Mouse (Mus musculus) MEL (cell line): ENCODE measurements around the gene Atp8b4. TPM values are rescaled to one million over a fixed set of nuclear protein-coding genes. Genes with fewer than 3 reads are reported as not detected.
A peak's percentile ranks its signal among the peaks of the same experiment; 100 is the strongest.

Source experiments
- DNase-seq: peaks from one replicate; pipeline ENCODE4 v3.0.0; 2011; ENCODE audit warnings: low read depth, low spot score
- H3K27ac ChIP-seq: 2 replicates; pipeline ENCODE4 v1.5.1; 2012; ENCODE audit warnings: low read depth, mild to moderate bottlenecking, control low read depth, low read length, moderate library complexity; ENCODE audit not compliant: control insufficient read depth
- H3K27me3 ChIP-seq, 2 experiments: fragments of 150-350 bp in 1 of 2; sonication (generic) in 1 of 2; 2 replicates each; pipeline ENCODE4 v1.6.1; 2012; ENCODE audit warnings: low read length in 2 of 2, mild to moderate bottlenecking in 2 of 2, improper control_type of control experiment in 1 of 2, moderate library complexity in 1 of 2; ENCODE audit not compliant: insufficient read depth in 2 of 2, control insufficient read depth in 1 of 2
- H3K36me3 ChIP-seq, 2 experiments: 2 replicates each; pipeline ENCODE4 v1.6.1; 2012 to 2014; ENCODE audit warnings: low read length in 2 of 2, improper control_type of control experiment in 1 of 2, inconsistent platforms in 1 of 2, mild to moderate bottlenecking in 1 of 2; ENCODE audit not compliant: insufficient read depth in 2 of 2, control insufficient read depth in 1 of 2
- H3K4me1 ChIP-seq, 2 experiments: fragments of 150-350 bp in 1 of 2; sonication (generic) in 1 of 2; 2 replicates each; pipeline ENCODE4 v1.6.1; 2012; ENCODE audit warnings: low read length in 2 of 2, improper control_type of control experiment in 1 of 2, mild to moderate bottlenecking in 1 of 2; ENCODE audit not compliant: insufficient read depth in 2 of 2, control insufficient read depth in 1 of 2
- H3K4me3 ChIP-seq, 2 experiments: fragments of 150-350 bp in 1 of 2; sonication (generic) in 1 of 2; 2 replicates each; pipeline ENCODE4 v1.5.1; 2012; ENCODE audit warnings: low read depth in 2 of 2, low read length in 2 of 2, mild to moderate bottlenecking in 2 of 2, moderate library complexity in 2 of 2, control low read depth in 1 of 2, improper control_type of control experiment in 1 of 2; ENCODE audit not compliant: control insufficient read depth in 1 of 2, insufficient read depth in 1 of 2
- H3K79me2 ChIP-seq: 2 replicates; pipeline ENCODE4 v1.6.1; 2012; ENCODE audit warnings: mild to moderate bottlenecking, low read length, moderate library complexity; ENCODE audit not compliant: control insufficient read depth, poor library complexity, insufficient read depth
- H3K9ac ChIP-seq: 2 replicates; pipeline ENCODE4 v1.6.1; 2012; ENCODE audit warnings: low read depth, mild to moderate bottlenecking, control low read depth, low read length, moderate library complexity; ENCODE audit not compliant: control insufficient read depth, poor library complexity, severe bottlenecking
- H3K9me3 ChIP-seq: fragments of 150-350 bp; sonication (generic); replicated peaks from 2 replicates; pipeline ENCODE4 v1.6.1; 2012; ENCODE audit warnings: mild to moderate bottlenecking, low read length, improper control_type of control experiment, moderate library complexity; ENCODE audit not compliant: insufficient read depth
- CHD2 ChIP-seq: IDR thresholded peaks from 2 replicates; pipeline ENCODE4 v1.6.1; 2011; ENCODE audit warnings: low read length, improper control_type of control experiment
- EP300 ChIP-seq, 2 experiments: IDR thresholded peaks; 2 replicates each; pipeline ENCODE4 v1.6.1; 2011; ENCODE audit warnings: improper control_type of control experiment in 2 of 2, low read length in 2 of 2, low read depth in 1 of 2, mild to moderate bottlenecking in 1 of 2
- GATA1 ChIP-seq: IDR thresholded peaks from 2 replicates; pipeline ENCODE4 v1.6.1; 2011; ENCODE audit warnings: low read depth, low read length, improper control_type of control experiment
- HCFC1 ChIP-seq: IDR thresholded peaks from 2 replicates; pipeline ENCODE4 v1.6.1; 2012; ENCODE audit warnings: low read depth, mild to moderate bottlenecking, inconsistent platforms, low read length, improper control_type of control experiment, moderate library complexity
- JUND ChIP-seq: IDR thresholded peaks from 2 replicates; pipeline ENCODE4 v1.6.1; 2011; ENCODE audit warnings: low read depth, mild to moderate bottlenecking, improper control_type of control experiment, low read length
- MAFK ChIP-seq: IDR thresholded peaks from 2 replicates; pipeline ENCODE4 v1.6.1; 2011; ENCODE audit warnings: low read depth, mild to moderate bottlenecking, low read length, improper control_type of control experiment, borderline replicate concordance
- MAX ChIP-seq: IDR thresholded peaks from 2 replicates; pipeline ENCODE4 v1.6.1; 2011; ENCODE audit warnings: low read length, improper control_type of control experiment
- MAZ ChIP-seq: IDR thresholded peaks from 2 replicates; pipeline ENCODE4 v1.6.1; 2012; ENCODE audit warnings: low read depth, mild to moderate bottlenecking, inconsistent platforms, low read length, improper control_type of control experiment
- MEF2A ChIP-seq: IDR thresholded peaks from 2 replicates; pipeline ENCODE4 v1.6.1; 2014; ENCODE audit warnings: low read depth, mild to moderate bottlenecking, inconsistent platforms, low read length, improper control_type of control experiment; ENCODE audit not compliant: poor library complexity, insufficient replicate concordance, severe bottlenecking; ENCODE audit errors: extremely low read depth
- MYB ChIP-seq: IDR thresholded peaks from 2 replicates; pipeline ENCODE4 v1.6.1; 2011; ENCODE audit warnings: mild to moderate bottlenecking, low read depth, low read length, improper control_type of control experiment
- MYC ChIP-seq: IDR thresholded peaks from 2 replicates; pipeline ENCODE4 v1.6.1; 2011; ENCODE audit warnings: low read depth, mild to moderate bottlenecking, low read length, improper control_type of control experiment, moderate library complexity
- POLR2AphosphoS2 ChIP-seq: IDR thresholded peaks from 2 replicates; pipeline ENCODE4 v1.6.1; 2011; ENCODE audit warnings: low read length, improper control_type of control experiment
- POLR2AphosphoS5 ChIP-seq: IDR thresholded peaks from 2 replicates; pipeline ENCODE4 v1.6.1; 2012; ENCODE audit warnings: low read depth, borderline replicate concordance, mild to moderate bottlenecking, inconsistent platforms, low read length, moderate library complexity, mixed read lengths
- RAD21 ChIP-seq: IDR thresholded peaks from 2 replicates; pipeline ENCODE4 v1.6.1; 2011; ENCODE audit warnings: mild to moderate bottlenecking, low read depth, low read length, improper control_type of control experiment
- SIN3A ChIP-seq: IDR thresholded peaks from 2 replicates; pipeline ENCODE4 v1.6.1; 2012; ENCODE audit warnings: low read length, improper control_type of control experiment, inconsistent platforms
- SMC3 ChIP-seq: IDR thresholded peaks from 2 replicates; pipeline ENCODE4 v1.6.1; 2011; ENCODE audit warnings: low read depth, low read length, improper control_type of control experiment
- UBTF ChIP-seq: IDR thresholded peaks from 2 replicates; pipeline ENCODE4 v1.6.1; 2012; ENCODE audit warnings: low read depth, mild to moderate bottlenecking, inconsistent platforms, low read length, improper control_type of control experiment, moderate library complexity, borderline replicate concordance; ENCODE audit not compliant: insufficient read depth
- USF1 ChIP-seq: IDR thresholded peaks from 2 replicates; pipeline ENCODE4 v1.6.1; 2014; ENCODE audit warnings: low read depth, mild to moderate bottlenecking, inconsistent platforms, low read length, improper control_type of control experiment, moderate library complexity
- ZC3H11A ChIP-seq: IDR thresholded peaks from 2 replicates; pipeline ENCODE4 v1.6.1; 2012; ENCODE audit warnings: low read depth, mild to moderate bottlenecking, inconsistent platforms, low read length, improper control_type of control experiment
- ZNF384 ChIP-seq: IDR thresholded peaks from 2 replicates; pipeline ENCODE4 v1.6.1; 2012; ENCODE audit warnings: low read depth, mild to moderate bottlenecking, inconsistent platforms, low read length, improper control_type of control experiment
- polyA plus RNA-seq, 2 experiments: library from polyadenylated mRNA; stranded (reverse) in 1 of 2; unstranded in 1 of 2; fragments of >175 nt in 1 of 2; fragments of >200 nt in 1 of 2; gene quantifications; 2 replicates each; pipeline versions ENCODE4 v1.2.1 to v1.2.4; 2012; ENCODE audit warnings: low replicate concordance in 2 of 2, low read depth in 1 of 2; ENCODE audit not compliant: insufficient read length in 2 of 2, insufficient read depth in 1 of 2, missing spikeins in 1 of 2
- total RNA-seq: library from RNA; depleted of rRNA; stranded (reverse); fragments of 300-350 nt; gene quantifications from 2 replicates; pipeline ENCODE4 v1.2.3, GENCODE M21; 2012

Gene Atp8b4
- total and polyA plus RNA-seq, 3 experiments, result not detected

DNA sequence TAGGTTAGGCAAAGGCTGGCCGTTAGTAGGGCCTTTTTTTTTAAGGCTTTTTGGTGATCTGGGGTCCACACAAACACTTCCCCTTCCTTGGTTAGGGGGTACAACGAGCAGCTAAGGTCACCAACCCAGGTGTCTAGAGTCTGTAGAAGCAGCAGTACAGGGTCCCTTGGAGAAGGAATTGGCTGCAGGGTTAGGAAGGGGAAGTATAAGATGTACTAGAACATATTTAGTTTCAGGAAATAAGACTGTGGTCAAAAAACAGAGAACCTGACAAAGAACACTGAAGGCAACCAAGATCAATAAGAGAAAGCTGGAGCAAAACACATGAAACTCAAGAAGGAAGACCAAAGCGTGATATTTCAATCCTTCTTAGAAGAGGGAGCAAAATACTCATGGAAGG is 30.1 kb upstream of the Atp8b4 start:
- Histone ChIP-seq H3K27ac (no peak overlapping the region), H3K36me3 (no peaks in the 10 kb centered on the region), H3K27me3 (no peaks in the 10 kb centered on the region), H3K4me3 (no peak overlapping the region), H3K79me2 (no peaks in the 10 kb centered on the region), H3K9ac (no peak overlapping the region), H3K9me3 (no peaks in the 10 kb centered on the region), H3K4me1 (no peaks in the 10 kb centered on the region)
- DNase-seq, result no peak
- TF ChIP-seq MYC, result no peak
- no peak for TF ChIP-seq JUND
- no peak for TF ChIP-seq CHD2
- TF ChIP-seq MEF2A, result no peak
- no peak for TF ChIP-seq SIN3A
- no peak for TF ChIP-seq MAZ
- TF ChIP-seq POLR2AphosphoS2, result no peak
- TF ChIP-seq GATA1, result no peak
- TF ChIP-seq MYB, result no peak
- TF ChIP-seq UBTF, result no peak
- TF ChIP-seq MAFK, result no peak
- TF ChIP-seq ZC3H11A, result no peak
- no peak for TF ChIP-seq ZNF384
- no peak for TF ChIP-seq RAD21
- TF ChIP-seq MAX, result no peak
- TF ChIP-seq HCFC1, result no peak

GRCm38 (mm10) chr2:126527461-126527860 is 27.0 kb upstream of the Atp8b4 start:
- Histone ChIP-seq H3K4me1 (no peaks in the 10 kb centered on the region), H3K9ac (no peak overlapping the region), H3K27me3 (no peaks in the 10 kb centered on the region), H3K79me2 (no peaks in the 10 kb centered on the region), H3K9me3 (no peaks in the 10 kb centered on the region), H3K4me3 (no peak overlapping the region), H3K27ac (no peak overlapping the region), H3K36me3 (no peaks in the 10 kb centered on the region)
- DNase-seq, result peak; percentile 55
- TF ChIP-seq POLR2AphosphoS5, result no peak
- TF ChIP-seq EP300 (IDR thresholded peaks at IDR 0.05; ENCODE audit: low read depth in 1 of 2, low read length in 2 of 2), result no peak
- no peak for TF ChIP-seq SMC3
- no peak for TF ChIP-seq CHD2
- TF ChIP-seq USF1, result no peak
